Mouse (Mus musculus): ENCODE results near the gene Map4. TPM values are rescaled to one million over a fixed set of nuclear protein-coding genes. Genes with fewer than 3 reads are reported as not detected.

Map4 gene
- polyA plus RNA-seq, 1 experiment, result 107 TPM

GRCm38 (mm10) chr9:109917931-109918330 lies 13.3 kb upstream of the Map4 start:
- 87% methylated on average over 2 of the region's 2 CpGs for WGBS
- Histone ChIP-seq H3K36me3 (ENCODE audit: control insufficient read depth, insufficient read depth, low read length) (no peaks in the 10 kb centered on the region), H3K27ac (ENCODE audit: insufficient read depth, low read depth, low read length) (no peak overlapping the region), H3K4me3 (ENCODE audit: insufficient read depth, low read depth, low read length) (no peak overlapping the region), H3K4me1 (ENCODE audit: control insufficient read depth, insufficient read depth, low read length) (no peaks in the 10 kb centered on the region), H3K27me3 (replicated peaks; ENCODE audit: control insufficient read depth, insufficient read depth, low read length) (no peaks in the 10 kb centered on the region; the same call in 1 of the 2 replicates)
- TF ChIP-seq CTCF (conservative IDR thresholded peaks at IDR 0.05; ENCODE audit: insufficient read depth, insufficient read length, low read depth, low read length) (no peak), POLR2A (IDR thresholded peaks at IDR 0.05; ENCODE audit: low read depth, low read length) (no peak)
- peak; percentile 35 for DNase-seq

GRCm38 (mm10) chr9:109929131-109929530 lies 2.1 kb upstream of the Map4 start:
- H3K27ac ChIP-seq (ENCODE audit: insufficient read depth, low read depth, low read length), result no peak overlapping the region
- 95% methylated on average over 3 of the region's 3 CpGs for WGBS

GRCm38 (mm10) chr9:109930063-109930462 lies 1.2 kb upstream of the Map4 start:
- TF ChIP-seq CTCF (conservative IDR thresholded peaks at IDR 0.05; ENCODE audit: insufficient read depth, insufficient read length, low read depth, low read length), result no peak
- no peak for TF ChIP-seq POLR2A (IDR thresholded peaks at IDR 0.05; ENCODE audit: low read depth, low read length)
- Histone ChIP-seq H3K4me3 (ENCODE audit: insufficient read depth, low read depth, low read length) (no peak overlapping the region), H3K27ac (ENCODE audit: insufficient read depth, low read depth, low read length) (no peak overlapping the region), H3K4me1 (ENCODE audit: control insufficient read depth, insufficient read depth, low read length) (no peaks in the 10 kb centered on the region), H3K36me3 (ENCODE audit: control insufficient read depth, insufficient read depth, low read length) (no peaks in the 10 kb centered on the region), H3K27me3 (replicated peaks; ENCODE audit: control insufficient read depth, insufficient read depth, low read length) (no peaks in the 10 kb centered on the region)
- DNase-seq, result no peak
- 90% methylated on average over 5 of the region's 5 CpGs for WGBS

More at GRCm38 (mm10) chr9:109929131-109929530, 2.1 kb upstream of the Map4 start:
- H3K4me1 ChIP-seq (ENCODE audit: control insufficient read depth, insufficient read depth, low read length), result no peaks in the 10 kb centered on the region
- H3K27me3 ChIP-seq (replicated peaks; ENCODE audit: control insufficient read depth, insufficient read depth, low read length), result no peaks in the 10 kb centered on the region
- TF ChIP-seq POLR2A (IDR thresholded peaks at IDR 0.05; ENCODE audit: low read depth, low read length), result no peak
- DNase-seq, result no peak
- no peaks in the 10 kb centered on the region for H3K36me3 ChIP-seq (ENCODE audit: control insufficient read depth, insufficient read depth, low read length)
- H3K4me3 ChIP-seq (ENCODE audit: insufficient read depth, low read depth, low read length), result no peak overlapping the region

- Histone ChIP-seq H3K4me1 (ENCODE audit: control insufficient read depth, insufficient read depth, low read length) (no peaks in the 10 kb centered on the region), H3K27me3 (replicated peaks; ENCODE audit: control insufficient read depth, insufficient read depth, low read length) (no peaks in the 10 kb centered on the region), H3K36me3 (ENCODE audit: control insufficient read depth, insufficient read depth, low read length) (no peaks in the 10 kb centered on the region), H3K27ac (ENCODE audit: insufficient read depth, low read depth, low read length) (no peak overlapping the region), H3K4me3 (ENCODE audit: insufficient read depth, low read depth, low read length) (no peak overlapping the region; the same call in 1 of the 2 replicates)
- TF ChIP-seq POLR2A (IDR thresholded peaks at IDR 0.05; ENCODE audit: low read depth, low read length) (no peak), CTCF (conservative IDR thresholded peaks at IDR 0.05; ENCODE audit: insufficient read depth, insufficient read length, low read depth, low read length) (no peak)
- DNase-seq, result no peak
- 64% methylated on average over 6 of the region's 6 CpGs for WGBS
These were observed 508 bp upstream of the Map4 start for GRCm38 (mm10) chr9:109930752-109931151.

GRCm38 (mm10) chr9:109932361-109932755 lies 1.1 kb downstream of the Map4 start:
- Histone ChIP-seq H3K4me3 (ENCODE audit: insufficient read depth, low read depth, low read length) (peak overlapping the region; percentile 98), H3K27me3 (replicated peaks; ENCODE audit: control insufficient read depth, insufficient read depth, low read length) (no peaks in the 10 kb centered on the region), H3K36me3 (ENCODE audit: control insufficient read depth, insufficient read depth, low read length) (no peaks in the 10 kb centered on the region), H3K27ac (ENCODE audit: insufficient read depth, low read depth, low read length) (peak overlapping the region; percentile 88), H3K4me1 (ENCODE audit: control insufficient read depth, insufficient read depth, low read length) (no peaks in the 10 kb centered on the region)
- TF ChIP-seq POLR2A (IDR thresholded peaks at IDR 0.05; ENCODE audit: low read depth, low read length), result no peak
- TF ChIP-seq CTCF (conservative IDR thresholded peaks at IDR 0.05; ENCODE audit: insufficient read depth, insufficient read length, low read depth, low read length), result no peak
- peak; percentile 46 for DNase-seq
- under 1% methylated on average over 20 of the region's 20 CpGs for WGBS

GRCm38 (mm10) chr9:109932756-109933375 lies 1.6 kb downstream of the Map4 start:
- 5% methylated on average over 12 of the region's 12 CpGs for WGBS

GRCm38 (mm10) chr9:109939401-109939800 lies 8.1 kb downstream of the Map4 start:
- no peak for DNase-seq
- H3K27me3 ChIP-seq (replicated peaks; ENCODE audit: control insufficient read depth, insufficient read depth, low read length), result no peaks in the 10 kb centered on the region
- 0 out of 2 replicates have a peak, but pooled peaks cover 4% of the 10 kb centered on the region for H3K4me1 ChIP-seq (ENCODE audit: control insufficient read depth, insufficient read depth, low read length)
- H3K4me3 ChIP-seq (ENCODE audit: insufficient read depth, low read depth, low read length), result no peak overlapping the region
- no peak overlapping the region for H3K27ac ChIP-seq (ENCODE audit: insufficient read depth, low read depth, low read length)
- WGBS, result 100% methylated on average over 3 of the region's 3 CpGs
- no peaks in the 10 kb centered on the region for H3K36me3 ChIP-seq (ENCODE audit: control insufficient read depth, insufficient read depth, low read length)
- no peak for TF ChIP-seq POLR2A (IDR thresholded peaks at IDR 0.05; ENCODE audit: low read depth, low read length)
- no peak for TF ChIP-seq CTCF (conservative IDR thresholded peaks at IDR 0.05; ENCODE audit: insufficient read depth, insufficient read length, low read depth, low read length)

More at GRCm38 (mm10) chr9:109932756-109933375, 1.6 kb downstream of the Map4 start:
- Histone ChIP-seq H3K4me1 (ENCODE audit: control insufficient read depth, insufficient read depth, low read length) (no peaks in the 10 kb centered on the region), H3K4me3 (ENCODE audit: insufficient read depth, low read depth, low read length) (peak overlapping the region; percentile 98), H3K27me3 (replicated peaks; ENCODE audit: control insufficient read depth, insufficient read depth, low read length) (no peaks in the 10 kb centered on the region), H3K36me3 (ENCODE audit: control insufficient read depth, insufficient read depth, low read length) (no peaks in the 10 kb centered on the region), H3K27ac (ENCODE audit: insufficient read depth, low read depth, low read length) (peak overlapping the region; percentile 88; the same call in 1 of the 2 replicates)
- peak; percentile 53 for DNase-seq
- TF ChIP-seq POLR2A (IDR thresholded peaks at IDR 0.05; ENCODE audit: low read depth, low read length), result no peak
- TF ChIP-seq CTCF (conservative IDR thresholded peaks at IDR 0.05; ENCODE audit: insufficient read depth, insufficient read length, low read depth, low read length), result 0 out of 2 replicates have a peak, but pooled peaks have one; percentile 8

All from kidney, adult 2 months (tissue).